Mouse (Mus musculus) layer of hippocampus, adult 9-10 months (tissue): ENCODE data around the gene Dhx36.

Experiments used
- DNase-seq: peaks from one replicate; pipeline ENCODE4 v3.0.0; 2022; ENCODE audit warnings: low spot score

The Dhx36 gene

DNA sequence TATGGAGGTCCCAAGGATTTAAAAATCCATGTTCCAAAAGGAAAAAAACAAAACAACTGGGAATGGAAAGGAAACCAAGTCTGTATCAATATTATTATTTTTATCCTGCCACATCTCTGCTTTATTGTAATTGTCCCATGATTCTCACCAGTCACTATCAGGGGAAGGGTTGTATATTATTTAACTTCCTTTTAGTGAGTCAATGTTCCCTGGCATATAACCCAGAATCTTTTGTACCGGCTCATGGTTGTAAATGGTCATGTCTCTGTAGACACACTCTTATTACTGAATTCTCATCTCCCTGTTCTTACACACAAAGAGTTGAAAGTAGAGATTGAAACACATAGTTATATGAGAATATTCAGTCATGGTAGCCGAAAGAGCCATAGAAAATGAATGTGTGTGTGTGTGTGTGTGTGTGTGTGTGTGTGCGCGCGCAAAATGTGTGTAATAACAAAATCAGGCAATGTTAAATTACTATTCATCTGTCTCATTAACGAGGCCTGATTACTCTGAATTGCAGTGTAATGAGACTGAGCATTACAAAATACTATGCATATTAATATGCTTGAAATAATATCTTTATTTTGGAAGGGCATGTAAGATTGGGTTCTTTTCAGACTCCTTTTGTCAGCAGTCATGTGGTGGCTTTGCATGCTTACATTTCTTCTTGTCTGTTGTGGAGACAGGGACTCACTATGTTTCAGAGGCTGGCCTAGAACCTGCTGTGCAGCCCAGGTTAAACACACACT is 88.2 kb downstream of the Dhx36 start:
- DNase-seq: no peak
